Mouse (Mus musculus) limb, embryonic 11.5 days (tissue): ENCODE results near the gene Dnah11. TPM values are rescaled to one million over a fixed set of nuclear protein-coding genes. Genes with fewer than 3 reads are reported as not detected.

Experiments used
- ATAC-seq: fragments of 200-750 bp; cut with Nextera tagmentation; 2 replicates; pipeline ENCODE4 v1.8.0; 2017; ENCODE audit warnings: low read depth; ENCODE audit not compliant: insufficient number of reproducible peaks, low FRiP score, low TSS enrichment
- DNase-seq: peaks from one replicate; pipeline ENCODE4 v3.0.0-alpha.2; 2015; ENCODE audit warnings: low spot score
- H3K27ac ChIP-seq: fragments of 300-500 bp; sonication (generic); replicated peaks from 2 replicates; pipeline ENCODE4 v1.5.1; 2014; ENCODE audit warnings: low read depth, mild to moderate bottlenecking, low read length
- H3K27me3 ChIP-seq: fragments of 300-500 bp; sonication (generic); 2 replicates; pipeline ENCODE4 v1.6.1; 2014; ENCODE audit warnings: mild to moderate bottlenecking, low read length, mixed read lengths; ENCODE audit not compliant: control insufficient read depth, insufficient read depth
- H3K36me3 ChIP-seq: fragments of 300-500 bp; sonication (generic); 2 replicates; pipeline ENCODE4 v1.6.1; 2014; ENCODE audit warnings: mild to moderate bottlenecking, low read length, moderate library complexity, mixed read lengths; ENCODE audit not compliant: control insufficient read depth, insufficient read depth
- H3K4me1 ChIP-seq: fragments of 300-500 bp; sonication (generic); 2 replicates; pipeline ENCODE4 v1.6.1; 2014; ENCODE audit warnings: low read length, mixed read lengths; ENCODE audit not compliant: control insufficient read depth, insufficient read depth
- H3K4me2 ChIP-seq: fragments of 300-500 bp; sonication (generic); 2 replicates; pipeline ENCODE4 v1.6.1; 2014; ENCODE audit warnings: low read depth, mild to moderate bottlenecking, moderate library complexity; ENCODE audit not compliant: severe bottlenecking
- H3K4me3 ChIP-seq: fragments of 300-500 bp; sonication (generic); 2 replicates; pipeline ENCODE4 v1.5.1; 2014; ENCODE audit warnings: low read depth, low read length
- H3K9ac ChIP-seq: fragments of 300-500 bp; sonication (generic); 2 replicates; pipeline ENCODE4 v1.6.1; 2014; ENCODE audit warnings: mild to moderate bottlenecking, low read length
- H3K9me3 ChIP-seq: fragments of 300-500 bp; sonication (generic); 2 replicates; pipeline ENCODE4 v1.6.1; 2016; ENCODE audit warnings: low read length; ENCODE audit not compliant: control insufficient read depth
- WGBS: fragments of 180-500 bp; shearing (Covaris S2); extraction: QIAGEN DNeasy Blood & Tissue Kit; methylation state at CpG from one replicate; pipeline ENCODE4 v1.1.7; 2014; 5-methylcytosine and 5-hydroxymethylcytosine counted together
- polyA plus RNA-seq: library from polyadenylated mRNA; unstranded; fragments of >200 nt; fragmentation: Nextera tagmentation; extraction: Ambion mirVana; gene quantifications from 2 replicates; pipeline ENCODE4 v1.2.1, GENCODE M21; 2014

Gene Dnah11
- polyA plus RNA-seq, 1 experiment from 2014 or later: 0.19 TPM

DNA sequence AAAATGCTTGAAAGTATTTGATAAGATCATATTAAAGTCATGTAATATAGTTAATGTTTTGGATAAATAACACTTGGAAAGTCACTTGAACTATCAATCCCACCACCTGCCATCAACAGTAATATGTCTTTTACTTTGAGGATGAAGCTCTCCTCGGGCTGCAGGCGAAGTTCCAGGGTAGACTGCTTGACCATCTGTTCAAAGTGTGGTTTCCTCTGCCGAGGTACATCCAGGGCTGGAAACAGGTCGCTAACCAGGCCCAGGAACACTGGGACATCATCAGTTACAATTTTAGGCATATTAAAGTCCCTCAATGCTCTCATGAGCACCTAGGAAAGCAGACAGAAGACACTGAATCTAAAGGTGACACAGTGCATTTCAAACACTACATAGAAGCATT, 153.5 kb downstream of the Dnah11 start:
- Histone ChIP-seq H3K4me3 (no peak overlapping the region), H3K36me3 (no peaks in the 10 kb centered on the region), H3K9ac (no peak overlapping the region), H3K27me3 (no peaks in the 10 kb centered on the region), H3K4me2 (no peak overlapping the region), H3K4me1 (no peaks in the 10 kb centered on the region), H3K27ac (no peak overlapping the region), H3K9me3 (no peaks in the 10 kb centered on the region)
- no peak for ATAC-seq
- no peak for DNase-seq
- WGBS: 84% methylated on average over 4 of the region's 4 CpGs

DNA sequence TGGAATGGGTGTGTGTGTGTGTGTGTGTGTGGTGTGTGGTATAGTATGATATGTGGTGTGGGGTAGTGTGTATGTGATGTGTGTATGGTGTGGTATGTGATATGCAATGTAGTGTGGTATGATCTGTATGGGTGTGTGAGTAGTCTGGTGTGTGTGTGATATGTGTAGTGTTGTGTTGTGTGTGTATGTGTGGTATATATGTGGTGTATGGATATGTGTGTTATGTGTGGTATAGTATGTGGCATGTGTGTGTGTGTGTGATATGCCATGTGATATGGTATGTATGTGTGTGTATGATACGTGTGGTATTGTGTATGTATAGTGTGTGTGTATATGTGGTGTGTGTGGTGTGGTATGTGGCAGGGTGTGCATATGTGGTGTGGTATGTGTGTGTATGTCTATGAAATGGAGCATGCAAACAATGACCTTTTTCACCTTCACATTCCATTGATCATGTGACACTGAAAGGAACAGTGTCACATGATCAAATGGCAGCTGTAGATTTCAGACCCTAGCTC, 155.7 kb downstream of the Dnah11 start:
- no peak overlapping the region for H3K27ac ChIP-seq
- DNase-seq (no peak), ATAC-seq (peak; percentile 35; the same call in 1 of the 2 replicates)
- H3K4me3 ChIP-seq: no peak overlapping the region
- H3K4me1 ChIP-seq: no peaks in the 10 kb centered on the region
- no peaks in the 10 kb centered on the region for H3K9me3 ChIP-seq
- H3K36me3 ChIP-seq: no peaks in the 10 kb centered on the region
- WGBS: 100% methylated on average over 1 of the region's 1 CpGs
- no peak overlapping the region for H3K9ac ChIP-seq
- no peak overlapping the region for H3K4me2 ChIP-seq
- no peaks in the 10 kb centered on the region for H3K27me3 ChIP-seq

DNA sequence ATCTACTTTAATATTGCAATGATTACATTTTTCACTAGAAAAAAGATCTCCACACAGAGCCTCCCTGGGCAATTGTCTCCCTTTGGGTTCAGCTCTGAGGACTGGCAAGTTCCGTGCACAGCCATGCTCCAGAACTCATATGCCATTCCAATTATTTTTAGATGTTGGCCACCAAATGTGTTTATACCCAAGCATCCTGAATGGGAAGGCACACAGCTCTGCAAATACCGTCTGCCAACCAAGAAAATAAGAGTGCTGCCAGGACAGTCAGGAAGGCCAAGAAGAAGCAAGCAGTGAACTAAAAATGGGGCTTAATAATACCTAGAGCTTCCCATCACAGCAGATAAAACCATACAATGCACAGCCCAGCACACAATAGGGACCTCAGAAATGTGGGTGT, 156.6 kb downstream of the Dnah11 start:
- Histone ChIP-seq H3K4me3 (no peak overlapping the region), H3K4me1 (no peaks in the 10 kb centered on the region), H3K4me2 (no peak overlapping the region), H3K9ac (no peak overlapping the region), H3K36me3 (no peaks in the 10 kb centered on the region), H3K27me3 (no peaks in the 10 kb centered on the region), H3K27ac (no peak overlapping the region), H3K9me3 (no peaks in the 10 kb centered on the region)
- ATAC-seq (no peak), DNase-seq (no peak)
- 89% methylated on average over 2 of the region's 2 CpGs for WGBS

DNA sequence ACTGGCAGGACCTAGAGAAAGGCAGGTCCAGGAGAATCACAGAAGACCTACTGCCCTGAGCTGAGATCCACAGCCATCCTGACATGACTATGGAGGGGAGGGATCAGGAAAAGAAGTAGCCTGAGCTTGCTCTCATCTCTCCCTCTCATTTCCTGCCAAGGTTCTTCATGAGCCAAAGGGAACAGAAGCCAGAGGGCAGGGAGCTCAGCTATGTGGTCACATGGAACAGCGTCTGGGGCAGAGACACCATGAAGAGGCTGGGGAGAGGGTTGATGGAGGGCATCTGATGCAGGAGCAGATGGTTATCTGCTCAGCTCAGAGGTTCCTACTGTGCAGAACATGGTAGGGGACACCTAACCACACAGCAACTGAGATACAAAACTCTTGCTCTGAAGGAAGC, 163.9 kb downstream of the Dnah11 start:
- H3K27ac ChIP-seq: no peak overlapping the region
- 76% methylated on average over 1 of the region's 1 CpGs for WGBS
- ATAC-seq (no peak), DNase-seq (no peak)
- no peaks in the 10 kb centered on the region for H3K4me1 ChIP-seq
- H3K9me3 ChIP-seq: no peaks in the 10 kb centered on the region
- no peak overlapping the region for H3K4me3 ChIP-seq
- no peaks in the 10 kb centered on the region for H3K27me3 ChIP-seq
- no peak overlapping the region for H3K4me2 ChIP-seq
- no peak overlapping the region for H3K9ac ChIP-seq
- H3K36me3 ChIP-seq: no peaks in the 10 kb centered on the region

DNA sequence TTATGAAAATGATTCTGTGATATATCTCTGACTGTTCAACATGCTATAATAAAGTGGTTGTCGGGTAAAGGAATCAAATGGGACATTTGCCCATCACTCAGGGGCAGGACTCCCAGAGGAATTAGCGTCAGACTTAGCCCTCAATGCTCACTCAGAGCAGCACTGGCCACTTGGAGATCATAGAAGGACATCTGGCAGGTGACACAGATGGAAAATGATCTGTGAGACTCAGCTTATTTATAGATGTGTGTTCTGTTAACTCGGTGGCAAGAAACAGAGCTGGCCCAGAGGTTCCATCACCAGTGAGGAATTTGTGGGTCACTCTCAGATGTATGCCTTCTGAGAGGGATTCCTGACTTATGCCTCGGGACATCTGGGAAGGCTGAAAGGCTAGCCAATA, 173.1 kb downstream of the Dnah11 start:
- no peak overlapping the region for H3K4me3 ChIP-seq
- H3K36me3 ChIP-seq: no peaks in the 10 kb centered on the region
- H3K27me3 ChIP-seq: no peaks in the 10 kb centered on the region
- H3K4me2 ChIP-seq: no peak overlapping the region
- 82% methylated on average over 4 of the region's 4 CpGs for WGBS
- H3K27ac ChIP-seq: no peak overlapping the region
- no peaks in the 10 kb centered on the region for H3K4me1 ChIP-seq
- H3K9ac ChIP-seq: no peak overlapping the region
- ATAC-seq (no peak), DNase-seq (no peak)
- no peaks in the 10 kb centered on the region for H3K9me3 ChIP-seq

DNA sequence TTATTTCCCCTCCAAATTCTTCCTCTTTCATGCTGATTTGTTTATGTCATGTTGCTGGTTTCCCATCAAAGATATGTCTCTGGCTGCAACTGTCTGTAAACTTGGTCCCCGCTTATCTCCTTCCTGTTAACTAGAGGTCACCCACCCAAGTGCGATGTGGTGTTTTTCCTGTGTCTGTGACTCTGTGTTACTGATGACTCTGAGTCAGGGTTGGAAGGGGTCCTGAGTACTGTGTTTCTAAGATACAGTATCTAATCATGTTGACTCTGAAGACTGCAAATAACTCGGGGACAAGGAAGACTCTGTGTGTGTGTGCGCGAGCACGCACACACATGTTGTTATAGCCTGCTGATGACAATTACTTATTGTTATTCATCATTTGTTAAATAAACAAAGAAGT, 179.9 kb downstream of the Dnah11 start:
- Histone ChIP-seq H3K9me3 (no peaks in the 10 kb centered on the region), H3K4me3 (no peak overlapping the region), H3K36me3 (no peaks in the 10 kb centered on the region), H3K27ac (no peak overlapping the region), H3K4me1 (no peaks in the 10 kb centered on the region), H3K4me2 (no peak overlapping the region), H3K9ac (no peak overlapping the region), H3K27me3 (no peaks in the 10 kb centered on the region)
- WGBS: 91% methylated on average over 6 of the region's 6 CpGs
- ATAC-seq (no peak), DNase-seq (no peak)

DNA sequence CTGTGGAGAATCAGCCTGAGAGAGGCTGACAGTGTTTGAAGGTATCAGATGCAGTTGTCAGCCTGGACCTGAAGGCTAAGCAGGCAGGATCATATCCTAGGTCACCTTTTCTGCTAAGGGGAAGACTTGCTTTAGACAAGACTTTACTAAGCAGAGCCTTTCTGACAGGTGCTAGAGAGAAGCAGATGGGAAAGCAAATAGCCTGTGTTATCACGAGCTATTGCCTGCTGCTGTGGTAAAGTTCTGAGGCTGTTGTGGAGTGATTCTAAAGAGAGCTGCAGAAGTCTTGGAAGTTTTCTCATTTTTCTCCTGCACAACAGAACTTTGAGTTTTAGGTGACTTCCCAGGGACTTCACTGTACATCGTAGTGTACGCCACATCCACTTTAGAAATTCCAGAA, 185.0 kb downstream of the Dnah11 start:
- H3K9me3 ChIP-seq: no peaks in the 10 kb centered on the region
- no peaks in the 10 kb centered on the region for H3K36me3 ChIP-seq
- H3K4me1 ChIP-seq: no peaks in the 10 kb centered on the region
- ATAC-seq: no peak
- no peak overlapping the region for H3K4me2 ChIP-seq
- H3K9ac ChIP-seq: no peak overlapping the region
- no peak overlapping the region for H3K27ac ChIP-seq
- no peak for DNase-seq
- no peaks in the 10 kb centered on the region for H3K27me3 ChIP-seq
- 89% methylated on average over 3 of the region's 3 CpGs for WGBS
- H3K4me3 ChIP-seq: no peak overlapping the region

DNA sequence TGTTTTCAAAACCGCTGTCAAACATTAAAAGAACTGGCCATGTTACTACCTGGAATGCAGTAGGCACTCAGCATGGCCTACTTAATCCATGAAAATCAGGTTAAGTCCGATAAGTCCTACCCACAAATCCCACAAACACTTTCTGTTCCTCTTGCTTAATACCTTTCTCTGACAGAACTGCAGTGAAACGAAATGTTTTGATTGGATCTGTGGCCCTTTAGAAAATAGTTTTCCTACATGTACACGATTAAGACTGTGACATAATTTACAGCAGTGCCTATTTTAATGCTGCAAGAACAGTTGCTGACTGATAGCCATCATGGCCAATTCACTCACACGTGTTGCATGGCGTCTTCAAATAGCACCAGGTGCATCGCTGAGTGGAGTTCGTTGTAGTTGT, 186.9 kb downstream of the Dnah11 start:
- H3K4me2 ChIP-seq: no peak overlapping the region
- ATAC-seq (no peak), DNase-seq (no peak)
- H3K9me3 ChIP-seq: no peaks in the 10 kb centered on the region
- 88% methylated on average over 8 of the region's 8 CpGs for WGBS
- no peaks in the 10 kb centered on the region for H3K36me3 ChIP-seq
- no peaks in the 10 kb centered on the region for H3K27me3 ChIP-seq
- no peak overlapping the region for H3K27ac ChIP-seq
- H3K4me1 ChIP-seq: no peaks in the 10 kb centered on the region
- H3K9ac ChIP-seq: no peak overlapping the region
- no peak overlapping the region for H3K4me3 ChIP-seq

DNA sequence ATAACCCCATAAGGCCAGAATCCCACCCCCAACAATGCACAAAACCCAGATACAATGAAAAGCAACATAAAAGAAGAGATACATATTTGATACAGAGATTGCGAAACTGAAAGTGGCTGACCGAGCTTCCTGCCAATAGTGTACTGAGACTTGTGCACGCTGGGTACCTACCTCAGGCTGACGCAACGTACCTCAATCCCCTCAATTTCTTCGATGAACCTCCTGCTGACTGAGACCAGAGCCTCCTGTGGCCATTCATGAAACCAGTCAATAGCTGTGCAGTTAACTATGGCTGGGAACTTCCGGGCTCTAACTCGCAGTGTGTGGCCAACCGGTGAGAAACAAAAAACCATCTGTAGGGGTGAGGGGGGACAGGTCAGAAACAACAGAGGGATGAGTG, 203.9 kb downstream of the Dnah11 start:
- no peak for ATAC-seq
- H3K4me1 ChIP-seq: no peaks in the 10 kb centered on the region

More for the DNA sequence above, 203.9 kb downstream of the Dnah11 start:
- no peak for DNase-seq
- H3K9ac ChIP-seq: no peak overlapping the region
- no peaks in the 10 kb centered on the region for H3K36me3 ChIP-seq
- no peaks in the 10 kb centered on the region for H3K9me3 ChIP-seq
- H3K27me3 ChIP-seq: no peaks in the 10 kb centered on the region
- 77% methylated on average over 9 of the region's 9 CpGs for WGBS
- H3K4me2 ChIP-seq: no peak overlapping the region
- no peak overlapping the region for H3K4me3 ChIP-seq
- no peak overlapping the region for H3K27ac ChIP-seq
